Mouse (Mus musculus) heart, adult 2 months (tissue): ENCODE data around the gene Guca2b.

Source experiments
- CTCF ChIP-seq: fragments of 200-600 bp; IDR thresholded peaks from 2 replicates; pipeline ENCODE4 v1.8.1; 2022; ENCODE audit warnings: antibody characterized with exemption, mild to moderate bottlenecking, moderate library complexity
- POLR2A ChIP-seq: fragments of 200-500 bp; IDR thresholded peaks from 2 replicates; pipeline ENCODE4 v1.6.1; 2011; ENCODE audit warnings: mild to moderate bottlenecking, low read depth, low read length, control low read depth; ENCODE audit not compliant: insufficient read depth

DNA sequence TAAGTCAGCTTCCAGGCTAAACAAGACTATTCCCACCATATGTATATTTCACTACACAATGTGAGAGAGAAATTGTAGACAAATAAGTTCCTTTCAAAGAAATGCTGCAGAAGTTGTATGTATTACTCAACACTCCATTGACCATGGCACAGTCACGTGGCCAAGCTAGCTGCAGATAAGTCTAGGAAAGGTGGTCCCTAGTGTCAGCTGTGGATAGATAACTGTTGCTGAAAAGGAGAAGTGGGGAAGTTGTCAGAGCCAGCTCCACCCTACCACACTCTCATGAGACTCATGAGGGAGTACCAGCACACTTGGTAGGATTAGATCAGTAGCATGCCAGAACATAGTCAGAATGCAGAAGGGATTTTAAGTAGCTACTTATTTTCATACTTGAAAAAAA, 49.3 kb downstream of the Guca2b start:
- TF ChIP-seq POLR2A (no peak), CTCF (no peak)
